Mouse (Mus musculus) small intestine, adult 2 months (tissue): ENCODE data around the gene Cytl1.

ENCODE experiments used
- CTCF ChIP-seq: fragments of 200-500 bp; IDR thresholded peaks from 2 replicates; pipeline ENCODE4 v1.5.1; 2012; ENCODE audit warnings: low read depth, mild to moderate bottlenecking, control low read depth, inconsistent platforms, low read length, moderate library complexity, mixed read lengths; ENCODE audit not compliant: insufficient replicate concordance, insufficient read length; ENCODE audit errors: extremely low read depth
- POLR2A ChIP-seq: fragments of 200-500 bp; IDR thresholded peaks from 2 replicates; pipeline ENCODE4 v1.6.1; 2012; ENCODE audit warnings: low read depth, mild to moderate bottlenecking, control low read depth, inconsistent platforms, low read length, moderate library complexity

- TF ChIP-seq POLR2A (no peak), CTCF (no peak)
Measured at GRCm38 (mm10) chr5:37767231-37767630, 31.9 kb downstream of the Cytl1 start.
